Mouse (Mus musculus) B cell, adult 2 months (primary cell): ENCODE data around the gene Mvb12b.
"Not testable (repeated sequence)": the region's sequence is repeated elsewhere in the genome, so short reads cannot be mapped to it uniquely, and the experiment has no call there.

Experiments used
- DNase-seq, 2 experiments: peaks; one replicate each; pipeline ENCODE4 v3.0.0; 2022

Mvb12b gene

DNA sequence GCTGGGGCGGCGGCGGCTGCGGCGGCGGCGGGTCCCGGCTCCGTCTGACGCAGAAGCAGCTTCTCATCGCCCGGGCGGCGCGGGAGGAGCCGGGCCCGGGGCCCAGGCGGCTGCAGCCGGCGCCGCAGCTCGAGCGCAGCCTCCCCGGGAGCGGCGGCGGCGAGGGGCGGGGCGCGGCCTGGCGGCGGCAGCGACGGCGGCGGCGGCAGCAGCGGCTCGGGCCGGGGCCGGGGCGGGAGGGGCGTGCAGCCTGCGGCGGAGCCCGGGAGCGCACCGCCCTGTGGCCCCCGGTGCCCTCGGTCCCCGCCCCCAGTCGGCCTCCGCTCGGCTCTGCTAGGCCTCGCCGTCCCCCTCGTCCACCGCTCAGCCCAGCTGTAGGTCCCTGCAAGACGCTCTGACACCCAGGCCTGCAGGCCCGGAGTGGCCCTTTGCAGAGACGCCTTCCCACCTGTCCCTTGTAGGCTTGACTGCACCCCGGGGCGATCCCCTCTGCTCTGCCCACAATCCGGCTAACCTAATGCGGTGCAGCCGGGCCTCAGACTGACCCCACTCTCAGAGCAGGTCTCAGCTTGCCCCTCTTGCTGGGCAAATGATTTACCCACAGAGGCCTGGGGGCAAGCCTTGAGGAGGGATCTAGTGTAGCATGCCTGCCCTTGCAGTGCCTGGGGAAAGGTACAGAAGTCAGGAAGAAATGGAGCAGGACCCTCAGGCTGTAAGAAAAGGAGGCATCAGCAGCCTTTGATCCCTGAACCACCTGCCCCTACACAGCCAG is at the start of gene Mvb12b:
Mvb12b (minus strand) TSS at position 619 of the 772 bp plus-strand sequence.
- peak; percentile 37 to 48 for DNase-seq

DNA sequence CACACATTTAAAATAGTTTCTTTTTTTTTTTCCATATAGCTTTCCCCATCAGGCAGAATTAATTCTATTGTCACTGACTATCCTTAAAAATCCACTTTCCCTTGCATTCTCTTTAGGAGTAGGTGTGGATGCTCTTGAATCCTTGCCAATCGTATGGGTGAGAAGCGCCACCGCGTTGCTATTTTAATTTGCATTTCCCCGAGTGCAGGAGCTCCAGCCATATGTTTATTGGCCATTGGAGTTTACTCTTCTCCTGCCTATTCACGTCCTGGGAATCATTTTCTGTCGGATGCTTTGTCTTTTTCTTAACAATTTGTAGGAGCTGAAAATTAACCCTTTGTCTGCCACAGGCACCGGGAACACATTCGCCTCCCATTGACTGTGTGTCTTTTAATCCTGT is 48.0 kb upstream of the Mvb12b start:
- DNase-seq: no peak

DNA sequence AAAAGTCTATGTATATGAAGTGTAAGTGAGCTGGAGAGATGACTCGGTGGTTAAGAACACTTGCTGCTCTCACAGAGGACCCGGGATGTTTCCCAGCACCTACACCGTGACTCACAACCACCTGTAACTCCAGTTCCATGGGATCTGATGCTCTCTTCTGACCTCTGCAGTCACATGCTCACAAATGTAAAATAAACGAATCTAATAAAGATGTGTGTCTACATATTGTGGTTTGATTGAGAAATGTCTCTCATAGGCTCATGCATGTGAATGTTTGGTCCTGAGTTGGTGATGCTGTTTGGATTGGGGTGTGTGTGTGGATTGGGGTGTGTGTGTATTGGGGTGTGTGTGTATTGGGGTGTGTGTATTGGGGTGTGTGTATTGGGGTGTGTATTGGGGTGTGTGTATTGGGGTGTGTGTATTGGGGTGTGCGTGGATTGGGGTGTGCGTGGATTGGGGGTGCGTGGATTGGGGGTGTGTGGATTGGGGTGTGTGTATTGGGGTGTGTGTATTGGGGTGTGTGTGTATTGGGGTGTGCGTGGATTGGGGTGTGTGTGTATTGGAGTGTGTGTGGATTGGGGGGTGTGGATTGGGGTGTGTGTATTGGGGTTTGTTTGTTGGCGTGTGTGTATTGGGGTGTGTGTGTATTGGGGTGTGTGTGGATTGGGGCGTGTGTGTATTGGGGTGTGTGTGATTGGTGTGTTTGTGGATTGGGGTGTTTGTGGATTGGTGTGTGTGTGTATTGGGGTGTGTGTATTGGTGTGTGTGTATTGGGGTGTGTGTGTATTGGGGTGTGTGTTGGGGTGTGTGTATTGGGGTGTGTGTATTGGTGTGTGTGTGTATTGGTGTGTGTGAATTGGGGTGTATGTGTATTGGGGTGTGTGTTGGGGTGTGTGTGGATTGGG is 46.1 kb upstream of the Mvb12b start:
- no peak for DNase-seq

DNA sequence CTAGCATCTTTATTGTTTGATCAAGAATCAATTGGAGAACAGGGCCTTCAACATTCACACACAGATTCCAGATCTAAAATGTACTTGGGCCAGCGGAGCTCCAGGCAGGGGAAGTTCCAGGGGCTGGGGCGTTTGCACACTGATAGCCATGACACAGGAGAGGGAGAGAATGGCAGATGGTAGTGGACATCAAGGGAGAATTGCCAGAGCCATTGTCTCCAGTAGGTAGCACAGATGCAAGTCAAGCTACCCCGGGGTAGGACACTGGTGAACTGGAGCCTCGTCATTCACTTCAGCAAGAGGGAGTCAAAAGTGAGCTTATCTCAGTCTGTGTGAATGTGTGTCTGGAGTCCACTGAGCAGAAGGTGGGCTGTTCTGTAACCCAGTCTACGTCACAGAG is 43.4 kb upstream of the Mvb12b start:
- DNase-seq: no peak

DNA sequence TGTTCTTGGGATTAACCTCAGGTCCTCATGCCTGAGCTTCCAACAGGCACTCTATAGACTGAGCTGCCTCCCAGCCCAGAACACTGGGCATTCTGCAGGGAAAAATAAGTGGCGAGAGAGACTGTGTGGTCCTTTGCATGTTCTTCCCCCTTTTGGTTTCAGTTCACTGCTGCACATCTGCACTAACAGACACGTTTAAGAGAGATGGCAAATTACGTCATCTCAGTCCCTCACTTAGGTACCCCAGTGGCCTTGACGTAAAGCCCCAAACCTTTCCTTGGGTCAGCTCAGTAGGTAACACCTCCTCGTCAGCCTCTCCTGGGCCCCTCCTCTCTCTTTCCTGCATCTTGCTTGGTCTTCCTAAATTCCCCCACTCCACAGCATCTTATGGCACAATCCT is 37.5 kb upstream of the Mvb12b start:
- no peak for DNase-seq

DNA sequence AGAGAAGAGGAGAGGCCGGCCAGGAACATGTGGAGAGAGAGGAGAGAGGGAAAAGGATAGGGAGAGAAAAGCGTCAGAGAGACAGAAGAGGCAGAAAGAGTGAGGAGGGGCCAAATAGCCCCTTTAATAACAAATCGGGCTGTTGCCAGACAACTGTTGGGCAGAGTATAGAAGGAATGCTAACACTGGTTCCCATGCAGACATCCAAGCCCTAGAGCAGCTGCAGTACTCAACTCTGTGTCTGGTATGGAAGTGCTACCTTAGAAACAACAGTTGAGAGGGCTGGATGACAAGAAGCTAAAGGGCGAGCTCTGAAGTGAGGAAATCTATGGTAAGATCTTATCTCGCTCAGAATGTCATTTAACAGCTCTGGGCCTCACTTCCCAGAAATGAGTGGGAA is 35.7 kb upstream of the Mvb12b start:
- no peak for DNase-seq

DNA sequence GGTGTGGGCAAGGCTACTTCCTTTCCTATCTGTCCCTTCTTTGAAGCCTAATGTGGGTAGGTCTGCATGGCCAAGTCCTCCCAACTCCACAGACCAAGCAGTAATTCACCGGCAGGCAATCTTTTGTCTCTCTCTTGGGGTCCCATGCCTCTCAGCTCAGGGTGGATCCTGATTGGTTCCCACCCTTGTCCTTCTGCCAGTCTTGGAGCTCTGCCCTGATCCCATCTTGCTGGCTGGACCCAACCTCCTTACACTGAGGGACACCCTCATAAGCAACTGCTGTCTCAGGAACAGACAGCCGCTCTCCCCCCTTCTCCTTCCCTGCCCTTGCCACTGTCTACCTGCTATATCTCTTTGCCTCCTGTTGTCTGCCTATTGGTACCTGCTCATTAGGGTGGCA is 34.7 kb upstream of the Mvb12b start:
- DNase-seq: no peak

DNA sequence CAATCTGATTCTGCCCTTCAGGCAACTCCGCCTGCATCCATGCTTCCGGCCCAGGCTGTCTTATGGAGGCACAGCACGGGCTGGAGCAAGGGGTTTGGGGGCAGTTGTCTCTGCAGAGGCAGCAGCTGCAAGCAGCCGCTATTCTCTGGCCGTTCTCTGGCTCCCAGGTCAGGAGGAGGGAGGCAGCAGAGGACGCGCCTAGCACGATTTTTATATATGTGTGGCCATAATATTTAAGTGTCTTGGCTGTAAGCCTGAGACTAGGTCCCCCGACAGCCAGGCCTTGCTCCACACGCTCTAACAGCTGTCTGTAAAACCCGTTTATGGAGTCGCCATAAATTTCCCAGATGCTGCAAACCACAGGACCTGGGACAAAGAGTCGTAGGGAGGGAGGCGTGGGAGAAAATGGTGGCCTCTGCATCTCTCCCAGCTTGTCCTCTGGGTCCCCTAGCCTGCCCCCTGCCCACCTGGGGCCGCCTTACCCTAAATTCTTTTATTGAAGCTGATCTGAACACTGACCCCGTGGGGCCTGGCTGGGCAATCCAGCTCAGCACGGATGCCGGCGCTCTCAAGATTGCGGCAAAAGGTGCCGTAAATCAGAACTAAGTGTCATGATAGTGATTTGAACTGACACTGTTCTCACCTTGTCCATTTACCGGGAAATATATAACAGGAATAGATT is 32.3 kb upstream of the Mvb12b start:
- no peak for DNase-seq

DNA sequence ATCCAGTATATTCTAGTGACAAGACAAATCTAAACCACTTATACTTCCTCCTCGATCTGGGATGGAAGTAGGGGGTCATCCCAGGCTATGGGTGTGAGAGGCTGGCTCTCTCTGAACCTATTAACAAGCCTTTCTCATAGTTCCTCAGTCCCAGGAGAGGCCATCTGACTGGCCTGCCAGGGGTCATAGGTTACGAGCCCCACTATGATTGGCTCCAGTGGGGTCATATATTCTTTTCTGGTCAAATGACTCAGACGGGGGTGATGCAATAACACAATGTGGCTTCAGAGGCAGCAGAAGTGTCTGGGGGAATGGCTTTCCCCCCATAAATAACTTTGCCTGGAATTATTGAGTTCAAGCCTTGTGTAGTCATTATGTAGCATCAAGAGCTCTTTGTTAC is 31.1 kb upstream of the Mvb12b start:
- DNase-seq: no peak

DNA sequence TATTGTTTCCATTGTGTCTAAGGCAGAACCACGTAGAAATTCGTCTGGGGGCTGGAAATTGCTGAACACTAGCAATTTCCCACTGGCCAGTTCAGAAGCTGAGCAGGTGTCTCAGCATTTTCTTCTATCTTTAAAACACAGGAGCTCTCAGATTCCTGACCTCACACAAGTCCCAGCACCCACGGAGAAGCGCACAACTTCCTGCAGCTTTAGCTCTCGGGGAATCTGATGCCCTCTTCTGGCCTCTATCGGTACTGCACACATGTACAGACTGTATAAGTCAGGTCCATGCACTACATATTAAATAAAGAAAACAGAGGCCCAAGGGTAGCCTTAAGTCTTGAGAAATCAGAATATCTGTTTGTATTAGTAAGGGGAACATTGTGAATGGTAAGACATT is 30.6 kb upstream of the Mvb12b start:
- peak; percentile 77 to 78 for DNase-seq

DNA sequence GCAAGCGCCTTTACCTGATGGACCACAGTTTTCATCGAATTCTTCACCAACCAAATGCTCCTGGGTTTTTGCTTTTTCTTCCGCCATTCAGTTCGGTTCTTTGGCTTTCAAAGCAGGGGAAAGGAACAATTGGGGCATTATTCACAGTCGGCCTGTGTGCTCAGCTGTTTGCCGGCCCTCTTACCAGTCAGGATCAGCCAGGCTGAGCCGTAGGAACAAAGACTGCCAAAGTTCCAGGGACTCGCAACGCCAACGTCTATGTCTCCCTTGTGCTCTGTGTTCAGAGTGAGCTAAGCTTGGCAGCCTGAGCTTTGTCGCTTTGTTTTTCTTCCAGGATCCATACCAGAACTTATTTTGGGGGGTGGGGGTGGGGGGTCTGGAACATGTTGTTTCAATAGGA is 28.9 kb upstream of the Mvb12b start:
- DNase-seq: no peak

DNA sequence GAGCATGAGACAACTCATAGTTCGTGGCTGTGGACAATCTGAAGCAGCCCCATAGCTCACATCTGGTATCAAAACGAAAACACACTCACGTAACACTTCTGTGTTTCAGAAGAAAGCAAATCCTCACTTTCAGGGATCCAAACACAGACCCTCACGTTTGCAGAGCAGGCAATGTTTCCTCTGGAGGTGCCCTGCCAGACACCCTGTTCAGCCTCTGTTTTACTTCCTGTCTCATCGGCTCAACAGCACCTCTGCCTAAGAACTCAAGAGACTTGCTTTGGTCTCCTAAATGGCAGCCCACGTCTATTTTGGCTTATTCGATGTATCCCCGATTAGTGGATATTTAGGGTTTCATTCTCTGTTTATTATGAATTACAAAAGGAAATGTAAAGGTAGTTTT is 27.3 kb upstream of the Mvb12b start:
- no peak for DNase-seq

DNA sequence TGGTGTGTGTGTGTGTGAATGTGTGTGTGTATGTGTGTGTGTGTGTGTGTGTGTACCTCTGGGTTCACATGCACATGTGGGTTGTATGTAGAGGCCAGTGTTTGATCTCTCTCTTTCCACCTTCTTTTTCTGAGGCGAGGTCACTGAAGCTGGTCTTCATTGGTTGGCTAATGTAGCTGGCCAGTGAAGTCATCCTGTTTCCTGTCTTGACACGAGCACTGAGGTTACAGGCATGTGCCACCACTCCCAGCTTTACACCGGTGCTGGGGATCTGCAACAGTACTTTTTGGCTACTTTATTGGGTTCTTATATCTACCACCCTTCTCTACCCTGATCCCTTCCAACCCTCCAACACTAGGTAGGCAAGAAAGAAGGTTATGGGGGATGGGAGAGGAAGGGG is 26.6 kb upstream of the Mvb12b start:
- DNase-seq: no peak

DNA sequence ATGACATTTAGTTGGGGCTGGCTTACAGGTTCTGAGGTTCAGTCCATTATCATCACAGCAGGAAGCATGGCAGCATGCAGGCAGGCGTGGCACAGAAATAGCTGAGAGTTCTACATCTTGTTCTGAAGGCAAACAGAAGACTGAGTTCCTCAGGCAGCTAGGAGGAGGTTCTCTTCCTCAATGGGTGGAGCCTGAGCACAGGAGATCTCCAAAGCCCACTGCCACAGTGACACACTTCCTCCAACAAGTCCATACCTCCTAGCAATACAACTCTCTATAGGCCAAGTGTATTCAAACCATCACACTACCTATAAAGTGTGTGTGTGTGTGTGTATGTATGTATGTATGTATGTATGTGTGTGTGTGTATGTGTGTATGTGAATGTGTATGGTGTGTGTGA is 25.9 kb upstream of the Mvb12b start:
- DNase-seq: not testable (repeated sequence)

DNA sequence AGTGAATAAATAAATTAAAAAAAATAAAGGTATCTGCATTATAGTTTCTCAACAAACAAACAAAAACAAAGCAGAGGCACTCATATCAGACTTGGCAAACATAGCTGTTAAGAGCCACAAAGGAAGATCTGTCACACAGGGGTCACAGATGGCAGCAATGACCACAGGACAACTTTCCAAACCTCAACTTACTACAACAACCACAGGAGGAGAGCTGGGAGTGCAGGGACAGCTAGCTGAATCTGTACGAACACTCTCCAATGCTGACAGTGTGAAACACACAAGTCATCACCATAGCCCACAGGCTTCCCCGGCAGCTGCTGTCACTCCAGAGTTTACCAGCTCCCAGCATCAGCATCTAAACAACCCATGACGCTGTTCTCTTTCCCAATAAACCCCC is 25.0 kb upstream of the Mvb12b start:
- no peak for DNase-seq

DNA sequence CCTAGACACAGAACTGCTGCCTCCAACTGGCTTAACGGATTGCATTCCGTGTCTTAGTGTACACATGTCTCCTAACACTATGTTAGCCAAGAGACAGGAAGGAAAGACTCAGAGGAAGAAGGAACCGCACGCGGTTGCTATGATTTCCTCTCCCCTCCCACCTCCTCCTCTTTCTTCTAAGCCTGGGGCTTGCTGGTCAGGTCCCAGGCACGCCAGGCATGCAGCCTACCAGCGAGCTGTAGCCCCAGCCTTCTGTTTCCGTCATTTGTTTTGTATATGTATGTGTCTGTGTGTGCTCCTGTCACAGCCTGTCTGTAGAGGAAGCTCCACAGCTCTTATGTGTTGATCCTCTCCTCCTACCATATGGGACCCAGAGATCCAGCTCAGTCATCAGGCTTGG is 20.6 kb upstream of the Mvb12b start:
- DNase-seq: peak in 1 of 2 experiments; percentile 14

DNA sequence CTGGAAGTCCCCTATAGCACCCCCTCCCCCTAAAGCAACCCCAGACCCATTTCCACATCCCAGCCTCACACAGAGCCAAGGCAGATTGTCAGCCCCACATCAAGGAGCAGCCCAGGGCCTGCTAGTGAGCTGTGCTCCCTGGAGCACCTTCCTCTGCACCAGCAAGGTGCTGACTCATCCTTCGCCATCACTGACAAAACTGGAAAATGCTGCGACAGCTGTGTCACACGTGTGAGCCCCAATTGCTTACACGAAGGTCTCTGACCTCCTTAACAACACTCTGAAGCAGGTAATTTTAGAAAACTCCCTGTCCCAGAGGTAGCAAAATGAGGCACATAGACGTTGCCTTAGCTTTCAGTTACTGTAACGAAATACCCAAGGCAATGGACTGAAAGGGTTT is 19.4 kb upstream of the Mvb12b start:
- DNase-seq: no peak

DNA sequence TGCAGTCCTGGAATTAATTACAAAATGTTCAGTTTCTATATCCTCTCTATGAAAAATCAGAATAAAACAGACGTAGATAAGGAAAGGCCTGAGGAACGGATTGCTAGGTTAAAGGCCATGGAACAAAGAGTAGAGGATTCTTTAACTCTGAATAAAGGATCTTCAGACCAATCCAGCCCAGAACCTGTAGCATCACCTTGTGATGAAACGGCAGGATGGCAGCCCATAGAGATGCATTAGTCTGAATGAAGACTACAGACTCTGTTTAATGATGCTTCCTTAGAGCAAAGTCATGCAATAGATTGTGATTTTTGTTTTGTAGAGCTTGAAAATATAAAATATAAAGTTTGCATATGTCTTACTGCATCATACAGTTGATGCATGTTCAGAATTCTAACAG is 8.1 kb upstream of the Mvb12b start:
- no peak for DNase-seq

DNA sequence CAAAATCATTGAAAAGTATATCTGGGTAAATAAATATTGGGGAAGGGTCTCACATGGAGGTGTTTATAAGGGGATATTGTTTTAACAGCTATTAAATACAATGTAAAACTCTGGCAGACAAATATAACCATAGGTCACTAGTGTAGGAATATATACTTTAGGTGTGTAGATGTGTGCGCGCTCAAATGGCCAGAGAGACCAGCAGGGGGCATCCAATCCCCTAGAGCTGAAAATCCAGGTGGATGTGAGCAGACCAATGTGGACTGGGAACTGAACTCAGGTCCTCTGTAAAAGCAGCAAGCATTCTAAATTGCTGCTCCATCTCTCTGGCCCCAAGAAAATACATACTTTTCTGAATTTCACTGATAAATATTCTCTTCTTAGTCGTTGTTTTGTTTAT is 5.4 kb upstream of the Mvb12b start:
- DNase-seq: no peak

DNA sequence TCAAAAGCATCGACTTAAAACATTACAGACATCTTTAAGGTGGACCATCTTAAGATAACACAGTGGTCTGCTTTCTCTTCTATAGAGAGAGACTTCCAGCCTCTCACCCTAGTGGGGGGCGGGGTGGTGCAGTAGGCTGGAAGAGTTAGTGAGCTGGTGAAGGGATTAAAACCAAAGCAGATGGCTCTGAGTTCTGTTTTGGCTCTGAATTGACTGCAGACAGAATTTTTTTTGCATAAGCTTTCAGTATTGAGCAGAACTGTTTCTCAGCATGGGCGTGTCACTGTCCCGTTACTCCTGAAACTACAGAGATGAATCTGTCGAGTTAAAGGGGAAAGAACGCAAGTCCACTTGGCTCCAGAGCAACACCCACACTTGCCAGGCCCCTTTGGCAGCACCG is 4.6 kb upstream of the Mvb12b start:
- no peak for DNase-seq

DNA sequence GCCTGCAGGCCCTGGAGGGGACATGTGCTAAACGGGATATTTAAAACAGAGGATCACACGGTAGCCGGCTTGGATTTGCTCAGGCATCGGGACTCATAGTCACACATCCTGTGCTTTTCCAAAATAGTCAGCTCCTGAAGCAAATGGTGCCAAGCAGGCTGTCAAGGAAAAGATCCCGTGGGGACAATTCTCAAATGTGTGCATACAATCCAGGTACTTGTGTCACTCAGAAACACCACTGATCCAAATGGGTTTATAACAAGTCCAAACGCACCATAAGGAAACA is 297 bp upstream of the Mvb12b start:
- DNase-seq: no peak

DNA sequence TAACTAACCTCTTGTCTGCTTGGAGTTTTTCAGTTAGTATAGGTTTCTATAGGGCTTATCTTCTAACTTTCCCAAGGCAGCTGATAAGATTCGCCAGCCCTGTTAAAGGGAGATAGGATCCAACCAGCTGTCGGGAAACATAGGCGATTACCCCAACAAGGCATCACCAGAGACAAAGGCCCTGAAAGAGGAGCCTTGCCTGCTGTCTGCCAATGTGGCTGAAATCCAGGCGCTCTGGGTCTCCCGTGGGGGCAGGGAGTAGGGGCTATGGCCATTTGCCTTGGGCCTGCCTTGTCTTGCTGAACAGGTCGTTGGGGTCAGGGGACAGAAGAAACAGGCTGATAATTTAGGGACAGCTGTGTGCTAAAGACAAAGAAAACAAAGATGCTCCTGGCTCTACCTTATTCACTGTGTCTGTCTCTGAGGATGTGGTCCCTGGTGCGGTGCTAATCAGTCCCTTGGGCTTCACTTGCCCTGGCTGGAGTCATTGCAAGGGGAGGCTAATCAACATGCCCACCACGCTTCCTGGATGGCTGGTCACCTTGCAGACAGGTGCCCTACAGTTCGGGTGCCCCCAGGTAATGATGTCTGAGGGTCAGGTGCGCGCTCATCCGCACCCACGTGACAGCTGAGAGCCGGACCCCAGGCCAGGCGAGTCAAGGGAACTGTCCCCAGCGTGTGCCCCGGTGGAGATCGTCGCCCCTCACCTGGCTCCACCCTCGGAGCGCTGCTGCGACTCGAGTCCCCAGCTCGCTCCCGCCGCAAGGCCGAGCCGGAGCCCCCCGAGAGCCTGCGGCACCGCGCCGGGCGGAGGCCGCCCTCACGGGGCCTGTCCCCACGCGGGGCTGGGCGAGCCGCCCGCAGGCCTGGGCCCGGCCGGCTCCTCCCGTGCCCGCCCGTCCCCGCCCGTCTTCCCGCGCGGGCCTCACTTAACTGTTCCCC is 1.1 kb downstream of the Mvb12b start:
- peak in 1 of 2 experiments; percentile 30 for DNase-seq

DNA sequence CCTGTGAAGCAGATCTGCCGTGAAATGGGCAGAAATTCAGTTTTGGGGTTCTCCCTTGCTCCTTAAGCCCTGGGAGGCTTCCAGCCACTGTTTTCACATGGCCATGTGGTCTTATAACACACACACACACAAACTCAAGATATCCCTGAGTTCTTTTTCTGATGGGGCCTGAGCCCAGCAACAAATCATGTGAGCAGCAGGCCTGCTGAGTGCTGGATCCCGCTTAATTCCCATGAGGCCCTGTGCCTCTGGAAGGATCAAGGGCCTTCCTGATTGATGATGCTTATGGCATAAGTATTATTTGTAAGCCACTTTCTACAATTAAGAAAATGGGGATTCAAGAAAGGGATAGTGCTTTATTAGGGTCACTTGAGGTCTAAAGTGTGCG is 2.5 kb downstream of the Mvb12b start:
- no peak for DNase-seq
